Mouse (Mus musculus) cerebellum, adult (tissue): ENCODE data around the gene Paxbp1.
"Not testable (repeated sequence)": the region's sequence is repeated elsewhere in the genome, so short reads cannot be mapped to it uniquely, and the experiment has no call there.

Source experiments
- ATAC-seq: cut with Nextera tagmentation; 2 replicates; pipeline ENCODE4 v1.9.2; 2017; ENCODE audit warnings: mild to moderate bottlenecking, moderate library complexity, mixed read lengths; ENCODE audit not compliant: insufficient number of reproducible peaks, low FRiP score, low TSS enrichment

The Paxbp1 gene

GRCm38 (mm10) chr16:91044270-91045182 lies at the start of gene Paxbp1:
Gene Paxbp1, minus strand, starts transcription at chr16:91044543.
- ATAC-seq = peak; percentile 97

- no peak for ATAC-seq
Measured at GRCm38 (mm10) chr16:91086642-91087306, 42.4 kb upstream of the Paxbp1 start.

GRCm38 (mm10) chr16:91085239-91085825 lies 41.0 kb upstream of the Paxbp1 start:
- ATAC-seq = no peak

GRCm38 (mm10) chr16:91084307-91085238 lies 40.2 kb upstream of the Paxbp1 start:
- peak; percentile 81 for ATAC-seq

GRCm38 (mm10) chr16:91083002-91083646 lies 38.8 kb upstream of the Paxbp1 start:
- no peak for ATAC-seq

GRCm38 (mm10) chr16:91081508-91081907 lies 37.2 kb upstream of the Paxbp1 start:
- ATAC-seq = peak; percentile 77

GRCm38 (mm10) chr16:91076180-91076579 lies 31.8 kb upstream of the Paxbp1 start:
- ATAC-seq = no peak

GRCm38 (mm10) chr16:91075423-91075822 lies 31.1 kb upstream of the Paxbp1 start:
- ATAC-seq = not testable (repeated sequence)

GRCm38 (mm10) chr16:91073163-91073892 lies 29.0 kb upstream of the Paxbp1 start:
- peak; percentile 94 for ATAC-seq

GRCm38 (mm10) chr16:91072256-91072655 lies 27.9 kb upstream of the Paxbp1 start:
- ATAC-seq = no peak

- ATAC-seq = no peak
Measured at GRCm38 (mm10) chr16:91068969-91069368, 24.6 kb upstream of the Paxbp1 start.

- ATAC-seq = no peak
Measured at GRCm38 (mm10) chr16:91067122-91067521, 22.8 kb upstream of the Paxbp1 start.

- peak; percentile 40; the same call in 1 of the 2 replicates for ATAC-seq
Measured at GRCm38 (mm10) chr16:91064583-91065365, 20.4 kb upstream of the Paxbp1 start.

- ATAC-seq = no peak
Measured at GRCm38 (mm10) chr16:91063786-91064185, 19.4 kb upstream of the Paxbp1 start.

- ATAC-seq = no peak
Measured at GRCm38 (mm10) chr16:91061531-91062318, 17.4 kb upstream of the Paxbp1 start.

GRCm38 (mm10) chr16:91057741-91058140 lies 13.4 kb upstream of the Paxbp1 start:
- ATAC-seq = no peak

GRCm38 (mm10) chr16:91057261-91057660 lies 12.9 kb upstream of the Paxbp1 start:
- ATAC-seq = no peak
